Mouse (Mus musculus) intestine, embryonic 16.5 days (tissue): ENCODE data around the gene Ism2. TPM values are rescaled to one million over a fixed set of nuclear protein-coding genes. Genes with fewer than 3 reads are reported as not detected.
"Not testable (repeated sequence)": the region's sequence is repeated elsewhere in the genome, so short reads cannot be mapped to it uniquely, and the experiment has no call there.

Experiments used
- ATAC-seq: fragments of 200-750 bp; cut with Nextera tagmentation; 2 replicates; pipeline ENCODE4 v1.8.0; 2017; ENCODE audit warnings: moderate TSS enrichment, moderate library complexity
- H3K27ac ChIP-seq: fragments of 300-500 bp; sonication (generic); 2 replicates; pipeline ENCODE4 v1.5.1; 2014; ENCODE audit warnings: mild to moderate bottlenecking, low read length
- H3K27me3 ChIP-seq: fragments of 300-500 bp; sonication (generic); replicated peaks from 2 replicates; pipeline ENCODE4 v1.6.1; 2014; ENCODE audit warnings: low read length, control low read depth, mixed read lengths; ENCODE audit not compliant: control insufficient read depth, insufficient read depth
- H3K36me3 ChIP-seq: fragments of 300-500 bp; sonication (generic); 2 replicates; pipeline ENCODE4 v1.6.1; 2014; ENCODE audit warnings: low read length, control low read depth; ENCODE audit not compliant: control insufficient read depth, insufficient read depth
- H3K4me1 ChIP-seq: fragments of 300-500 bp; sonication (generic); 2 replicates; pipeline ENCODE4 v1.6.1; 2014; ENCODE audit warnings: low read length, control low read depth, mixed read lengths; ENCODE audit not compliant: control insufficient read depth, insufficient read depth
- H3K4me2 ChIP-seq: fragments of 300-500 bp; sonication (generic); 2 replicates; pipeline ENCODE4 v1.6.1; 2014; ENCODE audit warnings: low read depth, low read length, control low read depth
- H3K4me3 ChIP-seq: fragments of 300-500 bp; sonication (generic); 2 replicates; pipeline ENCODE4 v1.5.1; 2014; ENCODE audit warnings: mild to moderate bottlenecking, low read length
- H3K9ac ChIP-seq: fragments of 300-500 bp; sonication (generic); 2 replicates; pipeline ENCODE4 v1.6.1; 2014; ENCODE audit warnings: low read depth, low read length
- H3K9me3 ChIP-seq: fragments of 300-500 bp; sonication (generic); 2 replicates; pipeline ENCODE4 v1.6.1; 2016; ENCODE audit warnings: low read length, control low read depth; ENCODE audit not compliant: control insufficient read depth
- WGBS: fragments of 180-500 bp; shearing (Covaris S2); extraction: QIAGEN DNeasy Blood & Tissue Kit; methylation state at CpG from one replicate; pipeline ENCODE4 v1.1.7; 2014; 5-methylcytosine and 5-hydroxymethylcytosine counted together
- polyA plus RNA-seq: library from polyadenylated mRNA; unstranded; fragments of >200 nt; fragmentation: Nextera tagmentation; extraction: Ambion mirVana; gene quantifications from 2 replicates; pipeline ENCODE4 v1.2.1, GENCODE M21; 2015

Gene Ism2
- polyA plus RNA-seq, 1 experiment from 2014 or later: 0.49 TPM

DNA sequence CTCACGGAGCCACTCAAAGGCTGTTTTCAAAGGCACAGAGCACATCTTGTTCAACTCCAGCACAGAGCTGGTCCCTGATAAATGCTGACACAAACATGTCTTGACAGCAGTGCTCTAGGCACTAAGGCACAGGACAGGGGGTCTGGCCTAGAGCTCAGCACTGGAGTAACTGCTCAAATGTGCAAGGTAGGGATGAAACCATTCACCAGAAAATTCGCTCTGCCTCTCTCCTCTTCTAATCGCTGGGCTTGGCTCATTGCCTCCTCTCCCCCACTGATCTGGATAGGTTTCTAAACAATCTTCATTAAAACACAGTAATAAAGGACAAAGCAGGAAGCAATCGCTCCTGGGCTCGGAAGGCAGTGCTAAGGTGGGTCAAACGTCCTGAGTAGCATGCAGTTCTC, 31.6 kb upstream of the Ism2 start:
- Histone ChIP-seq H3K9ac (no peak overlapping the region), H3K27me3 (no peaks in the 10 kb centered on the region), H3K27ac (no peak overlapping the region), H3K4me1 (no peaks in the 10 kb centered on the region), H3K4me2 (no peak overlapping the region), H3K4me3 (no peak overlapping the region), H3K9me3 (no peaks in the 10 kb centered on the region), H3K36me3 (peaks cover 5% of the 10 kb centered on the region; the same call in 1 of the 2 replicates)
- no peak for ATAC-seq
- WGBS: 53% methylated on average over 6 of the region's 6 CpGs

DNA sequence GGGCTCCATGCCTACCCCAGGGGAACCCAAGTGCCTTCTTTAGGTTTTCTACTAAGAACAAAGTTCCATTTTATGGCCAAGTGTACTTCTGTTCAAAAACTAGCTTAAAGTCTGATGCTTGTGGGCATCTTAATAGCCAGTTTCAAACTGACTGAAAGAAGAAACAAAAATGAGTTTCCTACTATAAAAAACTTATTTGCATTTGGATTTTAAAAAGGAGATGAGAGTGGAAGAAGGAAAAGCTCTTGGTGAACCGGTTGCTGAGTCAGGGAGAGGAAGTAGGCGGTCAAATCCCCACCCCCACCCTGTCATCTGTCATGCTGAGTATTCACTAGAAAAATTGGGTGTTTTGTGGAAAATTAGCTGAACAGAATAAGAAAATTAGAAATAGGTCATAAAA, 30.7 kb upstream of the Ism2 start:
- H3K9ac ChIP-seq: no peak overlapping the region
- no peak overlapping the region for H3K27ac ChIP-seq
- peaks cover 5% of the 10 kb centered on the region; the same call in 1 of the 2 replicates for H3K36me3 ChIP-seq
- no peaks in the 10 kb centered on the region for H3K9me3 ChIP-seq
- H3K4me1 ChIP-seq: no peaks in the 10 kb centered on the region
- H3K4me2 ChIP-seq: no peak overlapping the region
- no peaks in the 10 kb centered on the region for H3K27me3 ChIP-seq
- ATAC-seq: no peak
- H3K4me3 ChIP-seq: no peak overlapping the region
- WGBS: 66% methylated on average over 2 of the region's 2 CpGs

DNA sequence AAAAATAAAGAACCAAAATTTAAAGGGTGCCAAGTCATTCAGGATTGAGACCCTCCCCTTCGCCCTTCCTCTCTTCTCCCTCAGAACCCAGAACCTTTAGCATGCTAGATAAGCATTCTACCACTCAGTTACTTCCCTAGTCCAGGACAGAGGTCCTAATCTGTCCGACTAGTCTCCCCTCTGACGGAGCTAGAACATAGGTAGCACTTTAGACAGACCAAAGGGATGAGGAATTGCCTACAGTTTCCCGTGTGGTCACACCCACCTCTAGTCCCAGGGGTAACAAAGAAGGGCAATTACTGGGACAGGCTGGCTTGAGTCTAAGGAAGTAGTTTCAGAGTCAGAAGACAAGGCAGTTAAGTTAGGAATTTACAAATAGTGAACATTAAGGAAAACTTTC, 28.5 kb upstream of the Ism2 start:
- no peak overlapping the region for H3K9ac ChIP-seq
- H3K4me3 ChIP-seq: no peak overlapping the region
- H3K36me3 ChIP-seq: no peaks in the 10 kb centered on the region
- H3K4me2 ChIP-seq: no peak overlapping the region
- H3K27ac ChIP-seq: no peak overlapping the region
- no peaks in the 10 kb centered on the region for H3K9me3 ChIP-seq
- no peaks in the 10 kb centered on the region for H3K4me1 ChIP-seq
- H3K27me3 ChIP-seq: no peaks in the 10 kb centered on the region
- 50% methylated on average over 4 of the region's 4 CpGs for WGBS
- no peak for ATAC-seq

DNA sequence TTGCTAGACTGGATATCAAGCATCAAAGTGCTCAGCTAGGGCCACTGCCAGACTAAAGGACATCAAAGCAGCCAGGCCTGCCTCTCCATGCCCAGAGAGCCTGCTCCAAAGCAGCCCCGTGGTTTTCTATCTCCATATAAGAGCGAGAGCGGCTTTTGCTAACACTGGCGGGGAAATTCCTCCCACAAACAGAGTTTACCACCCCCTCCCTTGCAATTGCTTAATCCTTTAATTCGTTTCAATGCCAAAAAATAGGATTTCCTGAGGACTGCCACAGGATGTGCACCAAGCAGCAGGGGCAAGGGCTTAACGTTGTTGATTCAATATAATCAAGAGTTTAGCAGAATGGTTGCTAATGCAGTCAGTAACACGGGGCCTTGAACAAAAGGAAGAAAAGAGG, 28.1 kb upstream of the Ism2 start:
- no peaks in the 10 kb centered on the region for H3K9me3 ChIP-seq
- H3K27me3 ChIP-seq: no peaks in the 10 kb centered on the region
- no peak overlapping the region for H3K4me3 ChIP-seq
- H3K36me3 ChIP-seq: no peaks in the 10 kb centered on the region
- no peaks in the 10 kb centered on the region for H3K4me1 ChIP-seq
- no peak for ATAC-seq
- H3K9ac ChIP-seq: no peak overlapping the region
- no peak overlapping the region for H3K4me2 ChIP-seq
- no peak overlapping the region for H3K27ac ChIP-seq
- 31% methylated on average over 7 of the region's 7 CpGs for WGBS

DNA sequence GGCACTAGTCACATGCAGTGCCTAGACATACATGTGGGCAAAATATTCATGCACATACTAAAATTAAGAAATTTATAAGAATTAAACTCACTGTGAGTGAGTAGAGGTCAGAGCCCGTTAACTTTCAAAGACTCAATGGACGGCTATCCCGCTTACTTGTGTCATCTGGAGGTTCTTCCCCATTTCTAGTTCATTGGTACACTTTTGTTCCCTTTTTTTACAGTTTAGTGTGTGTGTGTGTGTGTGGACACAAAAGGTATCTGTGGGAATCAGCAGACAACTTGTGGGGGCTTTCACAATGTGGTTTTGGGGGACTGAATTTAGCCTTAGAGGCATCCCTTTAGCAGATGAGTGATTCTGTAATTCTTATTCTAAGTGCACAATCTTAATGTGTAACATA, 25.9 kb upstream of the Ism2 start:
- H3K9me3 ChIP-seq: no peaks in the 10 kb centered on the region
- H3K4me3 ChIP-seq: no peak overlapping the region
- no peak for ATAC-seq
- H3K4me1 ChIP-seq: no peaks in the 10 kb centered on the region
- WGBS: 94% methylated on average over 3 of the region's 3 CpGs
- H3K36me3 ChIP-seq: no peaks in the 10 kb centered on the region
- no peak overlapping the region for H3K4me2 ChIP-seq
- no peak overlapping the region for H3K27ac ChIP-seq
- H3K9ac ChIP-seq: no peak overlapping the region
- H3K27me3 ChIP-seq: no peaks in the 10 kb centered on the region

DNA sequence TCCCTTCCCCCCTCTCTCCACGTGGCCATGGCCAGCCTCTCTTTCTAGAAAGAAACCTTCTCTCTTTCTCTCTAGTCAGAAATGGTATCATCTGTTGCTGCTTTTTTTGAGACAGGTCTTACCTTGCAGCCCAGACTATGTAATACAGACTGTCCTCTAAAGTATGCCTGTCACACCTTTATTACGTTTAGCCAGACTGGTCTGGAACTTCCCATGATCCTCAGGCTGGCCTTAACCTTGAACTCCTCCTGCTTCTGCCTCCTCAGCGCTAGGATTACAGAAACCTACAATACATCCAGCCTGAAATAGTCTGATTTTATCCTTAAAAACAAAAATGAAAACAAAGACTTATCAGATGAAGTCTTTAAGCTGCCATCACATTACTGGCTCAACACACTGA, 19.7 kb upstream of the Ism2 start:
- WGBS: 79% methylated on average over 3 of the region's 3 CpGs
- Histone ChIP-seq H3K27ac (no peak overlapping the region), H3K36me3 (no peaks in the 10 kb centered on the region), H3K4me3 (no peak overlapping the region), H3K4me1 (no peaks in the 10 kb centered on the region), H3K4me2 (no peak overlapping the region), H3K27me3 (no peaks in the 10 kb centered on the region), H3K9ac (no peak overlapping the region), H3K9me3 (no peaks in the 10 kb centered on the region)
- ATAC-seq: no peak

DNA sequence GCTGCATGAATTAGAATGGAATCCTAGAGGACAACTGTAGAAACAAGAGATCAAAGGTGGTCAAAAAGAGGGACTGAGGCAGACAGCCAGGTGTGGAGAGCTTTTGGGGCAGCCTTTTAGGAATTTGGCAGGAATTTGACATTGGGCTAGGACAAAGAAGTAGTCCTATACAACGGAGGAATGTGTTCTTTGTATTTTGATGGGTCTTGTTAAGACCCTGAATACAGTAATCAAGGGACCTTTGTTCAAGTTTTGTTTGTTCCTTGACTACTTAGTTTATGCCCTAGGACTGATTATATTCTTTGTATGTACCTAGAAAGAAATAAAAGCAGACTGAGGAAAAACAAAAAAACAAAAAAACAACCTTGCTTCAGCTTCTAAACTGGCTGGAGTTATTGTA, 18.4 kb upstream of the Ism2 start:
- Histone ChIP-seq H3K27me3 (no peaks in the 10 kb centered on the region), H3K4me1 (no peaks in the 10 kb centered on the region), H3K27ac (no peak overlapping the region), H3K9me3 (no peaks in the 10 kb centered on the region), H3K4me2 (no peak overlapping the region), H3K9ac (no peak overlapping the region), H3K36me3 (no peaks in the 10 kb centered on the region), H3K4me3 (no peak overlapping the region)
- 70% methylated on average over 1 of the region's 1 CpGs for WGBS
- no peak for ATAC-seq

DNA sequence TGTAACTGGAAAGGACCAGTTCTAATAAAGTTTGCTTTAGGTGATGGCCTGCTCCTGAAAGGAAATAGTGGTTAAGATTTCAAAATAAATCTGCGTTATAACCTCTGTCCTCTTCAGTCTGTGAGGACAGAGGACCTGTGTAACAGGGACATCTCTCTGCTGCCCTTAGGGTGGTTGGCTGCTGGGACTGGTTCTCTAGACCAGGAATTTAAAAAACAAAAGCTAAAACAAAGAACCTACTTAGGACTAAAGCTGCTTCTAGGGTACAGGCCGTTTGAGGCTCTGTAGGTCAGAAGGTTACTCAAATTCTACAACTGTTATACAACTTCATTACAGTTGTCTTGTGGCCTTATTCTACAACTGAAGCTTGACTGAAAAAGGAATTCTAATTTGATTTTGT, 13.6 kb upstream of the Ism2 start:
- H3K9me3 ChIP-seq: no peaks in the 10 kb centered on the region
- H3K4me3 ChIP-seq: no peak overlapping the region
- ATAC-seq: no peak
- H3K27ac ChIP-seq: no peak overlapping the region
- peaks cover 6% of the 10 kb centered on the region; the same call in 1 of the 2 replicates for H3K36me3 ChIP-seq
- 79% methylated on average over 2 of the region's 2 CpGs for WGBS
- H3K9ac ChIP-seq: no peak overlapping the region
- H3K27me3 ChIP-seq: no peaks in the 10 kb centered on the region
- no peak overlapping the region for H3K4me2 ChIP-seq
- H3K4me1 ChIP-seq: no peaks in the 10 kb centered on the region

DNA sequence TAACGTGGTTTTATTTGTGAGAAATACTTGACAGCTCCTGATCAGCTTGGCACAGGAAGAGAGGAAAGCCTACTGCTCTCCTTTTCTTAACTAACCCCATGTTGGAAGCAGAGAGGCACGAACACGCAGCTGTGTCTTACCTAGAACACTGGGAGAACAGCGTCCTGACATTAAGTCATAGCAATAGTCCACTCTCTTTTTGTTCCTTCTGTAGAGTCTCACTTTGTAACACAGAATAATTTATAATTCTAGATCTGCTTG, 7.0 kb upstream of the Ism2 start:
- H3K36me3 ChIP-seq, H3K4me1 ChIP-seq, H3K9me3 ChIP-seq, ATAC-seq, H3K27ac ChIP-seq, H3K4me2 ChIP-seq, H3K9ac ChIP-seq, H3K4me3 ChIP-seq, H3K27me3 ChIP-seq: not testable (repeated sequence)
- 78% methylated on average over 4 of the region's 4 CpGs for WGBS

DNA sequence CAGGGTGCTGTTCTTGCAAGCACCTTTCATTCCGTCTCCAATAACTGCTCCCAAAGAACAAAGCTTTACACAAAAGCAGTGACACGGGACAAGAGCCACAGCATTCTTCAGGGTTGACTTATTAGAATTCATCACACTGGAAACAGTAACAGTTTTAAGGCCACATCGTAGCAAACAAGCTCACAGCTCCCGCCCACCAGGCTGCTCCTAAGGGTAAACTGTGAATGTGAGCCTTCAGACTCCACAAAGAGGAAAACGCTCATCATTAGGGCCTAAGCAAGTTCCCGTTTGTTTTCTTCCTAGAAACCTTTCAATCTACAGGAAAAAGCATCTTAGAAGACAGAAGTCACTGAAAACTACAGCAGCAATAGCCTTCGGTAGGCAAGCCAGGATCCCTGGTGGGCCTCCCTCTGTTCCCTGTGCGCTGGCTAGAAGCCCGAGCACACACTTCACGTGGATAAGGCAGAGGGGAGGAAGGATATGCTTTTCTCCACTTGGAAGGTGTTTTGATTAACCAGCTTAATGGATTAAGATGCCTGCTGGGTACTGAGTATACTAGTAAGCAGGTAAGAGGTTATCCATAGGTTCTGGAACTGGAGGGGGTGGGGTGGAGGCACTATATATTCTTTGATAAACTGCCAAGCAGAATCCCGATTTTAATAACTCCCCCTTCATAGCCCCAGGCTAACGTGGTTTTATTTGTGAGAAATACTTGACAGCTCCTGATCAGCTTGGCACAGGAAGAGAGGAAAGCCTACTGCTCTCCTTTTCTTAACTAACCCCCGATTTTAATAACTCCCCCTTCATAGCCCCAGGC, 6.5 kb upstream of the Ism2 start:
- Histone ChIP-seq H3K27ac (no peak overlapping the region), H3K27me3 (no peaks in the 10 kb centered on the region), H3K36me3 (no peaks in the 10 kb centered on the region), H3K4me1 (no peaks in the 10 kb centered on the region), H3K9me3 (no peaks in the 10 kb centered on the region), H3K4me2 (no peak overlapping the region), H3K9ac (no peak overlapping the region), H3K4me3 (no peak overlapping the region)
- no peak for ATAC-seq
- 42% methylated on average over 13 of the region's 13 CpGs for WGBS
